Mouse (Mus musculus) lung, adult 2 months (tissue): ENCODE results near the gene Gas2. TPM values are rescaled to one million over a fixed set of nuclear protein-coding genes. Genes with fewer than 3 reads are reported as not detected.

Experiments used
- DNase-seq: peaks from one replicate; pipeline ENCODE4 v3.0.0; 2022
- H3K4me1 ChIP-seq: fragments of 200-500 bp; 2 replicates; pipeline ENCODE4 v1.6.1; 2011; ENCODE audit warnings: low read length; ENCODE audit not compliant: control insufficient read depth, insufficient read depth
- H3K4me3 ChIP-seq: fragments of 200-500 bp; replicated peaks from 2 replicates; pipeline ENCODE3; 2011; ENCODE audit warnings: low read depth, mild to moderate bottlenecking, control low read depth, low read length; ENCODE audit errors: extremely low read depth
- CTCF ChIP-seq: fragments of 200-500 bp; IDR thresholded peaks from 2 replicates; pipeline ENCODE4 v1.5.1; 2011; ENCODE audit warnings: mild to moderate bottlenecking, low read length, control low read depth; ENCODE audit not compliant: insufficient read depth
- POLR2A ChIP-seq: fragments of 200-500 bp; IDR thresholded peaks from 2 replicates; pipeline ENCODE4 v1.6.1; 2011; ENCODE audit warnings: low read depth, mild to moderate bottlenecking, control low read depth, low read length, borderline replicate concordance; ENCODE audit errors: extremely low read depth
- WGBS: fragments of 180-500 bp; shearing (Covaris S2); methylation state at CpG from one replicate; pipeline ENCODE4 v1.1.7; 2018; 5-methylcytosine and 5-hydroxymethylcytosine counted together
- polyA plus RNA-seq: library from polyadenylated mRNA; depleted of rRNA; stranded (reverse); fragments of >200 nt; gene quantifications from 2 replicates; pipeline ENCODE4 v1.2.3, GENCODE M21; 2012; rRNA removed

Gene Gas2
- polyA plus RNA-seq: 1.5 TPM in 2 replicates

- DNase-seq: peak; percentile 90
- TF ChIP-seq POLR2A: peak; percentile 65; the same call in 1 of the 2 replicates
- TF ChIP-seq CTCF: no peak
- peaks cover 5% of the 10 kb centered on the region for H3K4me1 ChIP-seq
- WGBS: 10% methylated on average over 102 of the region's 105 CpGs
- H3K4me3 ChIP-seq: peak within 1 kb of the TSS; percentile 99
These were observed at the start of gene Gas2 for GRCm38 (mm10) chr7:51861250-51862096. Gene Gas2 (plus strand): TSS chr7:51862015.

- Histone ChIP-seq H3K4me3 (no peak overlapping the region), H3K4me1 (no peaks in the 10 kb centered on the region)
- WGBS: 35% methylated on average over 4 of the region's 4 CpGs
- DNase-seq: no peak
- TF ChIP-seq CTCF (no peak), POLR2A (no peak)
These were observed 46.1 kb upstream of the Gas2 start for GRCm38 (mm10) chr7:51815473-51816282.

- WGBS: 63% methylated on average over 3 of the region's 3 CpGs
These were observed 45.5 kb upstream of the Gas2 start for GRCm38 (mm10) chr7:51816283-51816839.

GRCm38 (mm10) chr7:51818251-51818974 is 43.4 kb upstream of the Gas2 start:
- Histone ChIP-seq H3K4me3 (no peak overlapping the region), H3K4me1 (no peaks in the 10 kb centered on the region)
- TF ChIP-seq CTCF (no peak), POLR2A (no peak)
- no peak for DNase-seq
- WGBS: 52% methylated on average over 3 of the region's 3 CpGs

More at GRCm38 (mm10) chr7:51816283-51816839, 45.5 kb upstream of the Gas2 start:
- no peak for DNase-seq
- Histone ChIP-seq H3K4me1 (no peaks in the 10 kb centered on the region), H3K4me3 (no peak overlapping the region)
- TF ChIP-seq CTCF (no peak), POLR2A (no peak)

DNA sequence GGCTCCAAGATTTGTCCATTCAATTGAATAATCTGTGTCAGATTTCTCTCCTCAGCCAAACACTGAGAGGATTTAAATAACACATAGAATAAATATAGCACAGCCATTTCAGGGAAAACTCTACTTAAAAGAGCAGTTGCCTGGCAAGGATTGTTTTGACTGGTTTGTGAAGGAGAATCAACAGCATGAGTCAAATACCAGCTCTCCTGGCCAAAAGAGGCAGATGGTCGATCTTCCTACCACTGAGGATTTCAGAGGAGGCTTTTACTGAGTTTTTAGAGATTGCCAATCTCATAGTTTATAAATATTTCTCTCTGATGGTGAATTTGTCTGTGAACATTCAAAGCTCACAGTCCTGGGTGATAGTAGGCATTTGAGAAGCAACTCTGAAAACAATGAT is 41.9 kb upstream of the Gas2 start:
- TF ChIP-seq POLR2A (no peak), CTCF (no peak)
- DNase-seq: no peak
- 38% methylated on average over 1 of the region's 1 CpGs for WGBS
- H3K4me3 ChIP-seq: no peak overlapping the region
- no peaks in the 10 kb centered on the region for H3K4me1 ChIP-seq

- WGBS: 38% methylated on average over 2 of the region's 2 CpGs
- no peaks in the 10 kb centered on the region for H3K4me1 ChIP-seq
- no peak overlapping the region for H3K4me3 ChIP-seq
- no peak for DNase-seq
- TF ChIP-seq POLR2A: no peak
- no peak for TF ChIP-seq CTCF
These were observed 40.3 kb upstream of the Gas2 start for GRCm38 (mm10) chr7:51821467-51821866.

DNA sequence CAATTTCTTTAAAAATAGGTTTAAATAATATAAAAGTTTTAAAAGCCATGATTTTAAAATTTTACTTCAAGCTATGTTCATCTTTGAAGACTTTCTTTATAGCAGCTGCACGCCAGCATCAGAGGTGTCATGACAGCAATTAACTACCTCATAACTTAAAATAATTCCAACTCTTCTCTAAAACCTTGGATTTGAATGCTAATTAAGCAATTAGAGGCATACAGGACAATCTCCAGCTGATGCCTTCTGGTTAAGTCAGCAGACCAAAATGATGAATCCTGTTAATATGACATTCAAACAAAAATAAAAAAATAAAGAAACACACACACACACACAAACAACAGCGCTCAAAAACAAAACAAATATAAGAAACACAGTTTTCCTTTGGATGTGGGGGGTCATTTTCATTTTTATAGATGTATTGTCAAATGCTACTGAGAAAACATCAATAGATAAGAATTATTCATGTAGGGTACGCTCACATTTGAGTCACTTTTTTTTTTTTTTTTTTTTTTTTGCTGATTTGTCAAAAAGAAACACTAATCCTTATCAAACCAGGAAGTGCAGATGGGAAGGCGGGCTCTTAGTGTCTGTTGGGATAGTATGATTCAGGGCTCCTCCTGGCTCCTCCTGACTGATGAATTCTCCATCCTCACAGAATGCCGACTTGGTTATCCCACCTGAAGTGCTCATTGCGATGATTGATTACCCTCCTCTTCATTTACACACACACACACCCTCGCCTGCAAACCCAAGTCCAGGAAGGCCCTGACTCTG is 38.1 kb upstream of the Gas2 start:
- no peak overlapping the region for H3K4me3 ChIP-seq
- H3K4me1 ChIP-seq: no peaks in the 10 kb centered on the region
- WGBS: 64% methylated on average over 7 of the region's 7 CpGs
- no peak for DNase-seq
- TF ChIP-seq POLR2A (no peak), CTCF (no peak)

GRCm38 (mm10) chr7:51831917-51832316 is 29.9 kb upstream of the Gas2 start:
- H3K4me3 ChIP-seq: no peak overlapping the region
- 54% methylated on average over 7 of the region's 7 CpGs for WGBS
- TF ChIP-seq CTCF: no peak
- no peak for TF ChIP-seq POLR2A
- no peak for DNase-seq
- no peaks in the 10 kb centered on the region for H3K4me1 ChIP-seq

DNA sequence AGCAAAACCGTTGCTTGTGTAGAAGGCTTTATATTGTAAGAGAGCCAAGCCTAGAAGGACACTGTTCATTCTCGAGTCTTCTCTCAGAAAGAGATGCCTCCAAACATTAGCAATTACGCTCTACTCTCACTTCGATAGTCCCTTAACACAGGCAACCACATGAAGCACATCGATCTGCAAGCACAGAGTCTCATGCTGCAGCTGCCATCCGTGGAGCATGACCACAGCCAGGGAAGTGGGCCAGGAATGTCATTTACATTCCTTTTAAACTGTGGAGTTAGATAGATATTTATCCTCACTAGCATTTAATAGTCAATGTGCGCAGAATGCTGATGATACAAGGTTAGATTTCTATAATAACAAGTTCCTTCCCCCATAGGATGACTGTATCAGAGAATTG is 21.3 kb upstream of the Gas2 start:
- no peak overlapping the region for H3K4me3 ChIP-seq
- DNase-seq: no peak
- TF ChIP-seq POLR2A (no peak), CTCF (no peak)
- H3K4me1 ChIP-seq: no peaks in the 10 kb centered on the region; the same call in 1 of the 2 replicates
- 72% methylated on average over 7 of the region's 7 CpGs for WGBS
